Mouse (Mus musculus) left cerebral cortex, postnatal 10 days (tissue): Measurements from ENCODE around the gene Fank1. TPM values are rescaled to one million over a fixed set of nuclear protein-coding genes. Genes with fewer than 3 reads are reported as not detected.
A peak's percentile ranks its signal among the peaks of the same experiment; 100 is the strongest.

ENCODE experiments used
- DNase-seq, 2 experiments: peaks; one replicate each; pipeline ENCODE4 v3.0.0; 2021 to 2022; ENCODE audit warnings: low spot score in 2 of 2, mixed read lengths in 1 of 2; ENCODE audit errors: extremely low spot score in 1 of 2
- intact Hi-C: fragments of 180-260 bp; cut with DNase I; formaldehyde crosslinking; loops from one replicate; pipeline ENCODE4 v1.15.1; 2025
- total RNA-seq, 2 experiments: library from RNA; stranded (reverse); gene quantifications; 2 replicates each; pipeline ENCODE4 v1.2.3; 2021

The Fank1 gene
- total RNA-seq, 2 experiments from 2014 or later: 3.6 to 4.2 TPM

- intact Hi-C loops: no loop called here
Measured at GRCm38 (mm10) chr7:133764425-133764824, 12.2 kb upstream of the Fank1 start.

DNA sequence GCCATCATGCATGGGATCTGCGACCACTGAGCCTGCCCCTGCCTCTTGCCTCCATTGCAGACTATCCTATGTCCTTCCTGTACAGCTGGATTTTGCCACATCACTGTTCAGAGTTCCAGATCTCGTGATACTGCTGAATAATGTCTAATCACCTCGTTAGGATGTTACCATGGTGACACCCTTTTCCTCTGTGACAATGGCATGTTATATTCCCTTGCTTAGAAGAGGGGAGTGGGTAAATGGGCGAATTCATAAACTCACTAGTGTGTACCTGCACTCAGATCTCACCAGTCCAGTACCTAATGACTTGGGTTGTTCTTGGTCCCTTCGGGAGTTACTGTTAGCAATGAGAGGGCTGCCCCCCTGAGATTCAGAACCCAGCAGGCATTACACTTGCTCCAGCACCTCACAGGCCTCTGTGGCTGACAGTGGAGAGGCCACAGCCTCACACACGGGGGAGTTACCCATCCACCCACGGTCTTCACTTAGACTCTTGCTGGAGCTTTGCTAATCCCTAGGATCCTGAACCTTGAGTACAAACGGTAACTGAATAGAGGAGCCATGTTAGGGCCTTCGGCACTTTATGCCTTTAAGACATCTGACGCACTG, 11.3 kb upstream of the Fank1 start:
- intact Hi-C loops: no loop called here
- no peak for DNase-seq

More at GRCm38 (mm10) chr7:133764425-133764824, 12.2 kb upstream of the Fank1 start:
- no peak for DNase-seq

DNA sequence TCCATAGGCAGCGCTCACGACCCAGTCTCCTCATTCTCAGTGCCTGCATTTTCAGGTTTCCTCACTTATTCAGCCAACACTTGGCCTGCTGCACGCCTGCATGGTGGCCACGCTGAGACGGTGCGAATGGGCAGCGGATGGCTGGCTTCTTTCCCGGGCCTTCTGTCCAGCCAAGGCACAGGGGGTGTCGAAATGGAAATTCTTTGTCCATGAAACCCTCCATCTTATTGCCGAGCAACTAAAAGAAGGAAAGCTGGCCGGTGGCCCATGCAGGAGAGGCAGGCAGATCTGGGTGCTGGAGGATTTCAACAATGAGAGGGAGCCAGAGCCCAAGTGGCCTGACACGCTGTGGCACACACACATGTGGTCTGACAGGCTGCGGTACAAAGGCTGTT, 10.8 kb upstream of the Fank1 start:
- intact Hi-C loops: no loop called here
- peak; percentile 69 to 81 for DNase-seq

- intact Hi-C loops: no loop called here
- no peak for DNase-seq
Measured at GRCm38 (mm10) chr7:133768027-133768426, 8.6 kb upstream of the Fank1 start.

DNA sequence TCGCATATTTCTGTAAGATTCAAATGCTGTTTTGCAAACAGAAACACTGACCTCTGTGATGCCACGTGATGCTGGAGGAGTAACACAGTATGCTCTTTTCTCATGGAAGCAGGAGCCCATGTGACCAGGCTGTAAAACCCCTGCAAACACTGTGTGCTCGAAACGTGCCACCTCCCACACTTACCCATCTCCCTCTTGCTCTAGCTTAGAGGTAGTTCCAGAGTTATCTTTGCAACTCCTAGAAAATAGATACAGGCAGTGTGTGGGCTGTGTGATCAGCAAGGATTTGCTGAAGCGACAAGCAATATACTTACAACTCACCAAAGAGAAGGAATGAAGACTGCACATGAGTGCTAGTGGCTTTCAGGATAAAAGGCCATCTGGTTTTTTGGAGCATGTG, 8.1 kb upstream of the Fank1 start:
- intact Hi-C loops: no loop called here
- no peak for DNase-seq

DNA sequence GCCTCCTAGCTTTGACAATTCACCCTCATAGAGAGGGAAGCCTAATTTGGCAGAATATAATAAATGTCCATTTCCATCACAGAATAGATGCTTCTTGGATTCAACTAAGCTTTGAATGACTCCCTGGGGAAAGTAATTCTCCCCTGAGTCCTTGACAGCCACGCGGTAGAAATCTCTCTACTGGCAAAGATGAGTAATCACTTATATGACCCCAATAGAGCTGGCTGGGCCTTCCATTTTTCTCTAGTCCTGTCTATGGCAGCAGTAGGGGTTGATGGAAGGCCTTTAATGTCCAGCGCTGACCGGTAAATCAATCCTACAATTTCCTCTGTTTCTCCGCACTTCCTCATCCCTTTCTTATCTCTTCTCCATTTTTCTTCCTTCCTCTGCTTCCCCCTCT, 1.5 kb upstream of the Fank1 start:
- intact Hi-C loops: loop anchor here (2.0 kb wide), 1 partner anchor 66 kb away; the partner anchor contains the start of gene Bccip

GRCm38 (mm10) chr7:133775796-133776625, 650 bp upstream of the Fank1 start:
- DNase-seq: peak in 1 of 2 experiments; percentile 61
- intact Hi-C loops: loop anchor here (2.0 kb wide), 1 partner anchor 67 kb away; the partner anchor contains the start of gene Bccip

More for the DNA sequence above, 1.5 kb upstream of the Fank1 start:
- no peak for DNase-seq

DNA sequence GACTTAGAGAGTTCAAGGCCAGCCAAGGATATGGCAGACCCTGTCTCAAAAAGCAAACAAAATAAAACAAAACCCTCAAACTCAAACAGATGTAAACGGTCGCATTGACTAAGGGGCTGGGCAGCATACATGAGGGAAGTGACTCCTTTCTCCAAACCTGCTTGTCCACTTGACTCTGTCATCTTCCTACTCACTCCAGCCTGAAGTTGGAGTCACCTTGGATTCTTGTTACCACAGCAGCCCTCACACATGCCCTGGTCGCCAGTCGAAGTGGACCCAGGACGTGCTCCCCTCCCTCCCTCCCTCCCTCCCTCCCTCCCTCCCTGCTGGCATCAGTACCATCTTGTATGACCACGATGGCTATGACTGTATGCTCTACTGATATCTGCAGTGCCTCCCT, 4.9 kb downstream of the Fank1 start:
- no peak for DNase-seq
- intact Hi-C loops: no loop called here

DNA sequence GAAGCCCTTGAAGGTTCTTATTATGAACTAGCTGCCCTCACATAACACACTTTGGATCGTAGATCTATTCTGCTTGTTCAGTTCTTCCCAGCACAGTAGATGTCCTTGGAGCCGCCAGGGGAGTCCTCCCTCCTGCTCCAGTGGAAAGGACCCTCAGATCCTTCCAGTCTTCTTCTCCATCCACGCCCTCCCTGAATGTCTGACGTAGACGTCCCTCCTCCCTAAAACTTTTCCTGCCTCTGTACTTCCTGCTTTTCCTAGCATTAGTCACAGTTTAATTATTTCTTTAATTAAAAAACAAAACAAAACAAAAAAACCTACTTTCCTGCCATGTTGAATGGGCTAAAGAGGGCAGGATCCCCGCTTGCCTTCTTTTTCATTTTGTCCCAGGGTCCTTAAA, 5.3 kb downstream of the Fank1 start:
- no peak for DNase-seq
- intact Hi-C loops: no loop called here

DNA sequence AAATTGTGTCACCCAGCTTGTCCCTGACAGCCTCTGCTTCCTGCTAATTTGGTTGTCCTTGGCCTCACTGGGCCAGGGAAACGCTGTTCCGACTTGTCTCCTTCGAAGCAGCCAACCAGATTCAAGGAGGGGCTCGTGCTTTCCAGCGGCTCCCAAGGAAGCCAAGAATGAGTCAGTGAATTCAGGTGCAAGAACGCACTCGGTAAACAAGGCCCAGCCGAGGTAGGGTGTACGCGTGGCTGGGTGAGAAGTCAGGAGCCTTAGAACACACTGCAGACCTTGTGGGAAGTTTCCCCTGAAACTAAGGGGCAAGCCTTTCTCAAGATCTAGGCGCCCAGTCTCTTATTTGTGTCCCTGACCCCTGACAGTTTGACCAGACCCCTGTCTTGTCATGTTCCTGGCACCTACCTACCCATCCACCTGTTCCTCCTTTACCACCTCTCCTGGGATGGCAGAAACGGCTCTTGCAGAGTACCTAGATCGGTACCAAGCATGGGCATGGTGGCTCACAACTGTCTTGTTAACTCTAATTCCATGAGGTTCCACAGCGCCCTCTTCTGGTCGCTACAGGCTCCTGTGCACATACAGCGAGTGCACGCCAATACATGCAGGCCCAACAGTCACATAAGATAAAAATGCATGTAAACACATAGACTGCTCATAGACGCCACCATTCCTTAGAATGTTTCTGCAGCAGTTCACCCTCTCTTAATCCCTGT, 6.2 kb downstream of the Fank1 start, which contains the start of gene Dhx32:
Gene Dhx32, minus strand, starts transcription at position 10 of the 719 bp plus-strand sequence.
- peak in 1 of 2 experiments; percentile 82 for DNase-seq
- intact Hi-C loops: no loop called here

GRCm38 (mm10) chr7:133787571-133787970, 10.9 kb downstream of the Fank1 start:
- intact Hi-C loops: no loop called here
- no peak for DNase-seq

GRCm38 (mm10) chr7:133788147-133788546, 11.5 kb downstream of the Fank1 start:
- DNase-seq: no peak
- intact Hi-C loops: no loop called here

DNA sequence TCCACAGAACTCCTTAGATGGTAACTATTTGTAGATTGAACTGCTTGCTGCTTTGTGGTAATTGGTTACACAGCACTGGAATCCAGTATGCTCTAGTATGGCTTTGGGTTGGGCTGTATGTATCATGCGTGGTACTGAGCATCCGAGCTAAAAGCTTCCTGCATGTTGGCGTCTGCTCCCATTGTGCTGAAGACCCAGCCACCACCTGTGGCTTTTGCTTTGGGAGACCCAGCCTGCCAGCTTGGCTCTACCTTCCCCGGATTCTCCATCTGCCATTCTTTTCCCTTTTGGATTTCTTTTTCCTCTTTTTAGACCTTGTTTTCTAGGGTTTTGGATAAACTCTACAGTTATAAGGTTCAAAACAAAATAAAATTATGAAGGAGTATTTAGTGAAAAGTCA, 13.5 kb downstream of the Fank1 start:
- intact Hi-C loops: no loop called here
- no peak for DNase-seq

DNA sequence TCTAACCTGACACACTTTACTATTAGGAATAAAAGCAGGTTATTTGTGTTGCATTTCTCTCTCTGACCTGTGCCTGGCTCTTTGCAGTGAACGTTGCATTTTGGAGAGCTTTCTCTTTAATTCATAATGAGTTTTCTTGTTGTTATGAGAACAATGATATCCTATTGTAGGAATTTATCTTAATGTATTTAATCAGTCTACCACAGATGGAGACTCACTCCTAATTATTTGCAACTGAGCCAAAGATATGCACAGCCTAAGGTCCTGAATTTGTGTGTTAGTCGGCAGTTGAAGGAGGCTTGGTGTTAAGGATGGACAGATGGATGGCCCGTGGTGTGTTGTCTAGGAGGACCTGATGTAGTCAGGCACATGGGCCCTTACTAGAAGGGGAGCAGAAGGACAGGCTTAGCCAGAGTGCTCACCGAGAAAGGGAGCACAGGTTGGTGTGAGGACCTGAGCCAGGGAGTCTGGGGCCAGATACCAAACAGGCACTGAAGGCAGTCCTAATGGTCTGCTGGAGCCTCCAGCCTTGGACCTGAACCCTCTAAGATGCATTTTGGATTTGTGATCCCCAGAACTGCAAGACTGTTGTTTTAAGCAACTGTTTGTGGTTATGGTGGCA, 14.1 kb downstream of the Fank1 start:
- DNase-seq: no peak
- intact Hi-C loops: no loop called here

DNA sequence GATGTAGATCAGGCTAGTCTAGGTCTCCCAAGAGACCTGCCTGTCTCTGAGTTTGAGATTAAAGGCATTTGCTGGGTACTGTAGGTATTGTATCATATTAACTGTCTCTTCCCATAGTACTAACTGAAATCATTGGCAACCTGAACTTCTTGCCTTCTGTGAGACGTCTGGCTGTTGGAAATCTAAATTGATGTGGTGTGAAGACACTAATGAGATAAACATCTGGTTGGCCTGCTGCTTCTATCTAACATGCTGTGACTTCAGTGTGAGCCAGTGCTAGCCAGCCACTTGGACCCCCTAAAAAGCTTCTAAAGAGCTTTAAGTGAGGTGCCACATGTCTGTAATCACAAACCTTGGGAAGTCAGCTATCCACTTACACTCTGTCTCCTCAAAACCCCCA, 16.1 kb downstream of the Fank1 start:
- intact Hi-C loops: no loop called here
- DNase-seq: no peak

- DNase-seq: no peak
- intact Hi-C loops: no loop called here
Measured at GRCm38 (mm10) chr7:133793248-133794131, 16.8 kb downstream of the Fank1 start.

- intact Hi-C loops: no loop called here
- DNase-seq: no peak
Measured at GRCm38 (mm10) chr7:133794720-133795119, 18.1 kb downstream of the Fank1 start.

GRCm38 (mm10) chr7:133799928-133800327, 23.3 kb downstream of the Fank1 start:
- intact Hi-C loops: no loop called here
- DNase-seq: no peak
